Mouse (Mus musculus) T-cell, adult 2 months (primary cell): Measurements from ENCODE around the gene Tut7.
"Not testable (repeated sequence)": the region's sequence is repeated elsewhere in the genome, so short reads cannot be mapped to it uniquely, and the experiment has no call there.

ENCODE experiments used
- DNase-seq: peaks from one replicate; pipeline ENCODE4 v3.0.0; 2022; ENCODE audit warnings: low spot score

The Tut7 gene

GRCm38 (mm10) chr13:59822507-59823462, at the start of gene Tut7:
Gene Tut7 (minus strand): TSS chr13:59823147.
- peak; percentile 94 for DNase-seq

GRCm38 (mm10) chr13:59872446-59872845, 49.5 kb upstream of the Tut7 start:
- no peak for DNase-seq

- DNase-seq: no peak
These were observed 47.1 kb upstream of the Tut7 start for GRCm38 (mm10) chr13:59870004-59870403.

GRCm38 (mm10) chr13:59868011-59868649, 45.2 kb upstream of the Tut7 start:
- no peak for DNase-seq

GRCm38 (mm10) chr13:59867103-59867502, 44.2 kb upstream of the Tut7 start:
- no peak for DNase-seq

- no peak for DNase-seq
These were observed 36.6 kb upstream of the Tut7 start for GRCm38 (mm10) chr13:59859515-59859914.

- peak; percentile 12 for DNase-seq
These were observed 33.5 kb upstream of the Tut7 start for GRCm38 (mm10) chr13:59856286-59857070.

- DNase-seq: no peak
These were observed 30.5 kb upstream of the Tut7 start for GRCm38 (mm10) chr13:59853471-59853870.

- no peak for DNase-seq
These were observed 27.4 kb upstream of the Tut7 start for GRCm38 (mm10) chr13:59850373-59850772.

GRCm38 (mm10) chr13:59844661-59845060, 21.7 kb upstream of the Tut7 start:
- DNase-seq: no peak

GRCm38 (mm10) chr13:59843976-59844375, 21.0 kb upstream of the Tut7 start:
- no peak for DNase-seq

GRCm38 (mm10) chr13:59842226-59843210, 19.6 kb upstream of the Tut7 start:
- DNase-seq: peak; percentile 51

- DNase-seq: not testable (repeated sequence)
These were observed 18.8 kb upstream of the Tut7 start for GRCm38 (mm10) chr13:59841761-59842160.

GRCm38 (mm10) chr13:59840429-59841169, 17.7 kb upstream of the Tut7 start:
- DNase-seq: peak; percentile 89

GRCm38 (mm10) chr13:59839356-59839755, 16.4 kb upstream of the Tut7 start:
- no peak for DNase-seq

GRCm38 (mm10) chr13:59838464-59838863, 15.5 kb upstream of the Tut7 start:
- DNase-seq: no peak

- DNase-seq: no peak
These were observed 13.9 kb upstream of the Tut7 start for GRCm38 (mm10) chr13:59836811-59837210.

- no peak for DNase-seq
These were observed 13.3 kb upstream of the Tut7 start for GRCm38 (mm10) chr13:59836101-59836798.

- DNase-seq: no peak
These were observed 12.0 kb upstream of the Tut7 start for GRCm38 (mm10) chr13:59834786-59835452.
